Mouse (Mus musculus): ENCODE data around the gene Klhl8. TPM values are rescaled to one million over a fixed set of nuclear protein-coding genes. Genes with fewer than 3 reads are reported as not detected.

Gene Klhl8
- polyA plus RNA-seq, 1 experiment: 9.0 TPM

GRCm38 (mm10) chr5:103898310-103898709, 12.7 kb downstream of the Klhl8 start:
- TF ChIP-seq CTCF (IDR thresholded peaks at IDR 0.05; ENCODE audit: insufficient read depth, low read length) (no peak), POLR2A (IDR thresholded peaks at IDR 0.05; ENCODE audit: borderline replicate concordance, extremely low read depth, low read depth, low read length) (no peak)
- no peaks in the 10 kb centered on the region; the same call in 1 of the 2 replicates for H3K4me1 ChIP-seq (ENCODE audit: control insufficient read depth, insufficient read depth, low read length)
- WGBS: 23% methylated on average over 1 of the region's 1 CpGs
- DNase-seq: no peak
- H3K4me3 ChIP-seq (replicated peaks; ENCODE audit: extremely low read depth, low read depth, low read length): no peak overlapping the region

GRCm38 (mm10) chr5:103889766-103890165, 21.3 kb downstream of the Klhl8 start:
- DNase-seq: no peak
- TF ChIP-seq POLR2A (IDR thresholded peaks at IDR 0.05; ENCODE audit: borderline replicate concordance, extremely low read depth, low read depth, low read length) (no peak), CTCF (IDR thresholded peaks at IDR 0.05; ENCODE audit: insufficient read depth, low read length) (no peak)
- H3K4me3 ChIP-seq (replicated peaks; ENCODE audit: extremely low read depth, low read depth, low read length): no peak overlapping the region
- 68% methylated on average over 15 of the region's 15 CpGs for WGBS
- no peaks in the 10 kb centered on the region for H3K4me1 ChIP-seq (ENCODE audit: control insufficient read depth, insufficient read depth, low read length)

GRCm38 (mm10) chr5:103863759-103864158, 47.3 kb downstream of the Klhl8 start:
- 96% methylated on average over 4 of the region's 4 CpGs for WGBS
- Histone ChIP-seq H3K4me1 (ENCODE audit: control insufficient read depth, insufficient read depth, low read length) (no peaks in the 10 kb centered on the region), H3K4me3 (replicated peaks; ENCODE audit: extremely low read depth, low read depth, low read length) (no peak overlapping the region)
- no peak for TF ChIP-seq CTCF (IDR thresholded peaks at IDR 0.05; ENCODE audit: insufficient read depth, low read length)
- no peak for TF ChIP-seq POLR2A (IDR thresholded peaks at IDR 0.05; ENCODE audit: borderline replicate concordance, extremely low read depth, low read depth, low read length)
- DNase-seq: no peak

- Histone ChIP-seq H3K4me3 (replicated peaks; ENCODE audit: extremely low read depth, low read depth, low read length) (no peak overlapping the region), H3K4me1 (ENCODE audit: control insufficient read depth, insufficient read depth, low read length) (no peaks in the 10 kb centered on the region)
- WGBS: 92% methylated on average over 11 of the region's 11 CpGs
- no peak for DNase-seq
- TF ChIP-seq CTCF (IDR thresholded peaks at IDR 0.05; ENCODE audit: insufficient read depth, low read length): no peak
- TF ChIP-seq POLR2A (IDR thresholded peaks at IDR 0.05; ENCODE audit: borderline replicate concordance, extremely low read depth, low read depth, low read length): no peak
These were observed 50.4 kb downstream of the Klhl8 start for GRCm38 (mm10) chr5:103860622-103861021.

GRCm38 (mm10) chr5:103857151-103857550, 53.9 kb downstream of the Klhl8 start:
- H3K4me3 ChIP-seq (replicated peaks; ENCODE audit: extremely low read depth, low read depth, low read length): no peak overlapping the region
- no peak for DNase-seq
- WGBS: 89% methylated on average over 2 of the region's 2 CpGs
- no peaks in the 10 kb centered on the region for H3K4me1 ChIP-seq (ENCODE audit: control insufficient read depth, insufficient read depth, low read length)
- TF ChIP-seq CTCF (IDR thresholded peaks at IDR 0.05; ENCODE audit: insufficient read depth, low read length) (no peak), POLR2A (IDR thresholded peaks at IDR 0.05; ENCODE audit: borderline replicate concordance, extremely low read depth, low read depth, low read length) (no peak)

DNA sequence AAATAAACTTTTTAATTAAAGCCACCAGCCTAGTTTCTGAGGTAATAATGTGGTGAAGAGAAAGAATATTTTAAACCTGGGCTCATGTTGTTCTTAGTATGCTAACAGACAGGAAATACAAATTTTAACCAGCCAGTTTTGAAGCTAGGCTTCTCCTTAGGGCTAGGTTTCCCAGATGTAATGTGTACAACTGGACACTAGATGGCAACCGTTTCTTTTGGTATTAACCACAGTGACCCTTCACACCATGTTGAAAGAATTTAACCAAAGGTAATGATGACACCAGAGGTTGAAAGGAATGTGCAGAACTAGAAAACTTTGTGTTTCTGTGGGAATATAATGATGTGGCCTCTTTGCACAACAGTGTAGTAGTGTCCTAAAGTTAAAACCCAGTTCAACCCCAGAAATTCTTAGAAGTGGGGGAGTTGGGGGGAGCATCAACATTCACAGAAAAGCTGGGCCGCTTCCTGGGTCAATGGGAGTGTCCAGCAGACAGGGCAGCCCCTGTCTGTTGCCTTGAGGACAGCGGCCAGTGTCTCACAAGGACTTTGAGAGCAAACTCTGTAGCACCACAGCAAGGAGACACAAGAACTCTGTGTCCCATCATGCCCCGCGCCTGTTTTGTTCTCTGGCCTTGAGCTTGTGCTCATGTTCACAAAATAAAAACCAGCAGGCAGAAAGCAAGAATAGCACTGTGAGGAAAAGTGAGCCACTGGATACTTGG, 54.6 kb downstream of the Klhl8 start:
- WGBS: 60% methylated on average over 5 of the region's 5 CpGs
- Histone ChIP-seq H3K4me3 (replicated peaks; ENCODE audit: extremely low read depth, low read depth, low read length) (no peak overlapping the region), H3K4me1 (ENCODE audit: control insufficient read depth, insufficient read depth, low read length) (no peaks in the 10 kb centered on the region)
- no peak for DNase-seq
- peak; percentile 18; the same call in 1 of the 2 replicates for TF ChIP-seq CTCF (IDR thresholded peaks at IDR 0.05; ENCODE audit: insufficient read depth, low read length)
- no peak for TF ChIP-seq POLR2A (IDR thresholded peaks at IDR 0.05; ENCODE audit: borderline replicate concordance, extremely low read depth, low read depth, low read length)

DNA sequence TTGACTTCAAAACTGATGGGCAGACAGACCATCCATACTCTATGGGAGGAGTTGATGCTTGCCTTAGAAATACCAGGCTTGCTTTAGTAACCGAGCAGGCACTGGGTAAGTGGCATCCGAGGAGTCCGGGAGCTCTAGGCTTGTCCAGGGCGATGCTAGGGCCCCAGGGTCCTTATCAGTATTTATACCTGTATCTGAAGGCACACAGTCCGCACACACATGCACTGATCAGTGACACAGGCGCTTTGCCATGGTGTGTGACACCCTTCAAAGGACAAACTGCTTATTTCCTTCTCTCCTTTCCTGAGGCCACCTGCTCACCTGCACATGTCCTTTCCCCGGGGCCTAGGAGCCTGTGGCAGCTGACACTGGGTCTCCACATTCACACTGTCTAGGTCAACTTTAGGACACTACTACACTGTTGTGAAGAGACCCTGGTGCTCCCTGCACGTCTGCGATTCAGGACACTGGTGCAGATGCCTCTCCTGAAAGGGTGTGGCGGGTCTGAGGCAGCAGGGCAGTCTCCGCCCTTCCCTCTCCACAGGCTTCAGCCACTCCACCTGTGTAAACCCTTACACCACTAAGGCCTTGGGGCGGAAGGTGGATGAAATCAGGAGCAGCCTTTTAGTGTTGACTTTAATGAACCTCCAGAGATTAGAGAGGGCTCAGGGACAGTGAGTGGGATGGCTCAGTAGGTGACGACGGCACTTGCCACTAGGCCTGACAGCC, 55.4 kb downstream of the Klhl8 start:
- no peak for DNase-seq
- Histone ChIP-seq H3K4me1 (ENCODE audit: control insufficient read depth, insufficient read depth, low read length) (no peaks in the 10 kb centered on the region), H3K4me3 (replicated peaks; ENCODE audit: extremely low read depth, low read depth, low read length) (no peak overlapping the region)
- TF ChIP-seq POLR2A (IDR thresholded peaks at IDR 0.05; ENCODE audit: borderline replicate concordance, extremely low read depth, low read depth, low read length): no peak
- no peak for TF ChIP-seq CTCF (IDR thresholded peaks at IDR 0.05; ENCODE audit: insufficient read depth, low read length)
- 75% methylated on average over 14 of the region's 14 CpGs for WGBS

GRCm38 (mm10) chr5:103854807-103855194, 56.3 kb downstream of the Klhl8 start:
- no peak overlapping the region for H3K4me3 ChIP-seq (replicated peaks; ENCODE audit: extremely low read depth, low read depth, low read length)
- TF ChIP-seq POLR2A (IDR thresholded peaks at IDR 0.05; ENCODE audit: borderline replicate concordance, extremely low read depth, low read depth, low read length): no peak
- TF ChIP-seq CTCF (IDR thresholded peaks at IDR 0.05; ENCODE audit: insufficient read depth, low read length): no peak
- no peak for DNase-seq
- 86% methylated on average over 5 of the region's 5 CpGs for WGBS
- H3K4me1 ChIP-seq (ENCODE audit: control insufficient read depth, insufficient read depth, low read length): no peaks in the 10 kb centered on the region

GRCm38 (mm10) chr5:103854041-103854806, 56.8 kb downstream of the Klhl8 start:
- DNase-seq: no peak
- no peak for TF ChIP-seq CTCF (IDR thresholded peaks at IDR 0.05; ENCODE audit: insufficient read depth, low read length)
- TF ChIP-seq POLR2A (IDR thresholded peaks at IDR 0.05; ENCODE audit: borderline replicate concordance, extremely low read depth, low read depth, low read length): no peak
- H3K4me3 ChIP-seq (replicated peaks; ENCODE audit: extremely low read depth, low read depth, low read length): no peak overlapping the region
- WGBS: 57% methylated on average over 17 of the region's 17 CpGs
- H3K4me1 ChIP-seq (ENCODE audit: control insufficient read depth, insufficient read depth, low read length): no peaks in the 10 kb centered on the region

Data from lung, adult 2 months (tissue).